Mouse (Mus musculus): ENCODE measurements around the gene Bicdl2. TPM values are rescaled to one million over a fixed set of nuclear protein-coding genes. Genes with fewer than 3 reads are reported as not detected.

The Bicdl2 gene
- total RNA-seq, 1 experiment from 2014 or later = not detected

- ATAC-seq (ENCODE audit: extremely low read depth, insufficient number of reproducible peaks, low FRiP score, poor library complexity, severe bottlenecking) = peak; percentile 87
Observed at GRCm38 (mm10) chr17:23700079-23700478, 39.8 kb downstream of the Bicdl2 start.

DNA sequence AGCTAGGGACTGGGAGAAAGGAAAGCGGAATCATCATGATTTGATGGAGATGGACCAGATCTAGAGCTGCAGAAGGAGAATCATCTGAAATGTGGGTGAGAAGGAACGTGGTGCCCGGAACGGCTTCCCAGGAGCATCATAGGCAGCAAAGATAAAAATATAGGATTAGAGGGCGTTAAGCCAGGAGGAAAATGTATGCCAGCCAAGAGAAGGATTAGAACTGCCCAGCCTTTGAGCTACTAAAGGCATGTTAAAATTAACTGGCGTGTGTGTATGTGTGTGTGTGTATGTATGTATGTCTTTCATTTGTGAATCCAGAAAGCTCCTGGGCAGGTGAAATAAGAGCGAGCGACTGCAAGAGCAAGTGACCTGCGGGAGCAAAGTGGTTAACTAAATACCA, 43.0 kb downstream of the Bicdl2 start:
- no peak for ATAC-seq (ENCODE audit: extremely low read depth, insufficient number of reproducible peaks, low FRiP score, poor library complexity, severe bottlenecking)

DNA sequence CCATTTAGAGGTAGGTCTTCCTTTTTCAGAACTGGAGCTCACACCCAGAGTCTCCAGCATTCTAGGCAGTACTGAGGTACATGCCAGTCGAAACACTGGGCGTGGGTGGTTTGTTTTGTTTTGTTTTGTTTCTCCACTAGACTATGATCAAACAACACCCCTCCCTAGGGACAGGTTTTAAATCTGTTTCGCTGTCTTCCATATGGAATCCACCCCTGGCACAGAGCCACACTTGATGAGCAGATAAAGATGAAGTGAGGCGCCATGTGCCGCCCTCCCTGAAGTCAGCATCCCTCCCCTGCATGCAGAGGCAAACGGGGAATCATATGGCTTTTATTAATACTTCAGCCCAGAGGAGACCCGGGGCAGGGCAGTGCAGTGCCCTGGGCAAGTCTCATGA, 44.4 kb downstream of the Bicdl2 start:
- no peak for ATAC-seq (ENCODE audit: extremely low read depth, insufficient number of reproducible peaks, low FRiP score, poor library complexity, severe bottlenecking)

DNA sequence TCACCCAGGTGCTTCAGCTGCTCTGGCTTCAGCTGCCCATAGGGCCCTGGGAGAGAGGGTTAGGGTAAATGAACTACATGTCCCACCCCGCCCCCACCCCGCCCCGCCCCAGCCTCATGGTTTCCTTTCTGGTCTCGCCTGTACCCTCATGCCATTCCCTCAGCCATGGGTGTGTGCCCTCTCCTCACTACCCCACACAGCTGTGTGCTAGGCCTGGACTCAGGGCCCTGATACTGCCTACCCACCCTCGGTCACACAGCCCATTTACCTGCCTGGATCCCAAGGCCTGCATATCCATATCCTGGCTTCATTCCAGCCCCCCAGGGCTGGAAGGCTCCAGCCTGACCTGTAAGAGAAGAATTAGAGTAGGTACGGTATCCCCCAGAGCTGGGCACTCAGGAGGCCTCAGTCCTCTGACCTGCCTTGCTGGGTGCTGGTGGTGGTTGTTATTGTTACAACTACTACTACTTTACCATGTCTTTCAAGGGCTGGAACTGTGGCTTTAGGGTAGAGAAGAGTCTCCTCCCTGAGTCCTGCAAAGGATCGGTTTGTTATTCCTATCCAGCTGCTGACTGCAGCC, 45.3 kb downstream of the Bicdl2 start:
- ATAC-seq (ENCODE audit: extremely low read depth, insufficient number of reproducible peaks, low FRiP score, poor library complexity, severe bottlenecking) = no peak

DNA sequence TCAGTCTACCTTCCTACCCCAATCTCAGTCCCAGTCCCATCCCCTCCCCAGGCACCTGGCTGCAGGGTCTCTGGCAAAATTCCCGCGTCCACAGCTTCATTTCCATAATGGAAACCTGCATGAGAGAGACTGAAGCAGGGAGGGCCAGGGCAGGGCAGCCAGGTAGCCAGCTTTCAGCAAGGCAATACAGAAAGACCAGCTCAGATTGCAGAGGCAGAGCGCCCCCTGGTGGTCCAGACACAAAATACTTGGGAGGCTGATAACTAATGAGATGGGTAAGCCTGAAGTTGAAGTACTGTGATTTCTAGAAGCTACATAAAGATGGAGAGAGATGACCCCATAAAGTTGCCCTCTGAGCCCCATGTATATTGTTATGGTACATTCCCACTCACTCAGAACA, 45.9 kb downstream of the Bicdl2 start:
- ATAC-seq (ENCODE audit: extremely low read depth, insufficient number of reproducible peaks, low FRiP score, poor library complexity, severe bottlenecking) = peak; percentile 75

DNA sequence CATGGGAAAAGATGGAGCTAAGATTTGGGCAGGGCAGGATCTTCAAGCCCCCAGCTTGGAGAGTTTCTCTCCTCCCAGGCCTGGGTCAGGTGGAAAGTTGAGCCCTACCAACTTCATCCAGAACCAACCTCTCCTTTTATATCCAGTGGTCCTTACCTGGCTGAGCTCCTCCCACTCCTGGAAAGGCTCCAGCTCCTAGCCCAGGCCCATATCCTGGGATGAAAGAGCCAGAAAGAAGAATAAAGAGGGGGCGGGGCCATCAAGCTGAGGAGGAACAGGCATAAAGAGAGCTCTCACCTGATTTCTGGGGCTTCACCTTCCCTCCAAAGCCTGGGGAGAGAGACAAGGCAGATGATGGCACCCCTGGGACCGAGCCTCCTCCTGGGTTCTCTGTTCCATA, 56.7 kb downstream of the Bicdl2 start:
- ATAC-seq (ENCODE audit: extremely low read depth, insufficient number of reproducible peaks, low FRiP score, poor library complexity, severe bottlenecking) = no peak

Other genes starting within 250 kb of the Bicdl2 start
- 0.12 TPM in 1 of 2 replicates, not detected in the other for gene Vmn2r117, start 180.8 kb upstream of the Bicdl2 start, total RNA-seq (2017)
- gene Zfp213, start 96.3 kb upstream of the Bicdl2 start, total RNA-seq (2017) = 5.1 and 5.6 TPM in 2 replicates
- gene Zfp13, start 61.0 kb upstream of the Bicdl2 start, total RNA-seq (2017) = not detected in 2 replicates
- not detected in 2 replicates for gene Zscan10, start 59.6 kb upstream of the Bicdl2 start, total RNA-seq (2017)
- gene Mmp25, start 15.2 kb upstream of the Bicdl2 start, total RNA-seq (2017) = 11.4 and 14.9 TPM in 2 replicates
- gene Hcfc1r1, start 13.1 kb downstream of the Bicdl2 start, total RNA-seq (2017) = 21.9 and 32.2 TPM in 2 replicates
- 15.2 and 16.0 TPM in 2 replicates for gene Thoc6, start 13.4 kb downstream of the Bicdl2 start, total RNA-seq (2017)
- gene Tnfrsf12a, start 17.0 kb downstream of the Bicdl2 start, total RNA-seq (2017) = 10.5 and 13.4 TPM in 2 replicates
- not detected in 2 replicates for gene Cldn6, start 18.7 kb downstream of the Bicdl2 start, total RNA-seq (2017)
- not detected in 2 replicates for gene Cldn9, start 23.5 kb downstream of the Bicdl2 start, total RNA-seq (2017)
- gene 1520401A03Rik, start 62.3 kb downstream of the Bicdl2 start, total RNA-seq (2017) = not detected in 2 replicates
- gene Pkmyt1, start 65.8 kb downstream of the Bicdl2 start, total RNA-seq (2017) = 6.5 and 8.0 TPM in 2 replicates
- 0.70 TPM in 1 of 2 replicates, not detected in the other for gene Paqr4, start 80.4 kb downstream of the Bicdl2 start, total RNA-seq (2017)
- gene Kremen2, start 85.3 kb downstream of the Bicdl2 start, total RNA-seq (2017) = 0.23 TPM in 1 of 2 replicates, not detected in the other
- gene Flywch1, start 111.1 kb downstream of the Bicdl2 start, total RNA-seq (2017) = 16.8 and 18.3 TPM in 2 replicates
- gene Flywch2, start 125.6 kb downstream of the Bicdl2 start, total RNA-seq (2017) = not detected in 2 replicates
- 281 and 303 TPM in 2 replicates for gene Srrm2, start 130.0 kb downstream of the Bicdl2 start, total RNA-seq (2017)
- 93.3 and 94.9 TPM in 2 replicates for gene Elob, start 168.6 kb downstream of the Bicdl2 start, total RNA-seq (2017)
- gene Prss33, start 175.6 kb downstream of the Bicdl2 start, total RNA-seq (2017) = not detected in 2 replicates
- 0.37 and 0.93 TPM in 2 replicates for gene Prss32, start 183.3 kb downstream of the Bicdl2 start, total RNA-seq (2017)
- gene Prss41, start 183.7 kb downstream of the Bicdl2 start, total RNA-seq (2017) = not detected in 2 replicates
- not detected in 2 replicates for gene Prss21, start 207.6 kb downstream of the Bicdl2 start, total RNA-seq (2017)
- not detected in 2 replicates for gene Dcpp1, start 220.4 kb downstream of the Bicdl2 start, total RNA-seq (2017)
- not detected in 2 replicates for gene Dcpp2, start 220.4 kb downstream of the Bicdl2 start, total RNA-seq (2017)